Mouse (Mus musculus) layer of hippocampus, postnatal 14 days (tissue): ENCODE measurements at regions not wholly inside any gene's neighbourhood (a gene's known extent, or its start where the extent isn't known, plus 50 kb on each side); places are given as distances from the start of the nearest gene placed in this dataset.

ENCODE experiments used
- DNase-seq, 2 experiments: peaks; one replicate each; pipeline ENCODE4 v3.0.0; 2021 to 2022; ENCODE audit warnings: low spot score in 2 of 2, mixed read lengths in 1 of 2

GRCm38 (mm10) chr3:66592259-66592658, 295.6 kb upstream of the Veph1 start:
- no peak for DNase-seq

GRCm38 (mm10) chr3:66590775-66591174, 294.1 kb upstream of the Veph1 start:
- DNase-seq = no peak

- DNase-seq = no peak
Measured at GRCm38 (mm10) chr3:66589483-66589882, 292.8 kb upstream of the Veph1 start.

- no peak for DNase-seq
Measured at GRCm38 (mm10) chr3:66584831-66585230, 288.2 kb upstream of the Veph1 start.

GRCm38 (mm10) chr3:66584101-66584500, 287.5 kb upstream of the Veph1 start:
- no peak for DNase-seq

- no peak for DNase-seq
Measured at GRCm38 (mm10) chr3:66576659-66577058, 280.0 kb upstream of the Veph1 start.

GRCm38 (mm10) chr3:66574321-66574720, 277.7 kb upstream of the Veph1 start:
- no peak for DNase-seq

- DNase-seq = no peak
Measured at GRCm38 (mm10) chr3:66572887-66573519, 276.4 kb upstream of the Veph1 start.

- DNase-seq = no peak
Measured at GRCm38 (mm10) chr3:66570342-66570741, 273.7 kb upstream of the Veph1 start.

GRCm38 (mm10) chr3:66564268-66565245, 267.9 kb upstream of the Veph1 start:
- no peak for DNase-seq

GRCm38 (mm10) chr3:66563329-66563728, 266.7 kb upstream of the Veph1 start:
- DNase-seq = no peak

GRCm38 (mm10) chr3:66555538-66555937, 258.9 kb upstream of the Veph1 start:
- no peak for DNase-seq

- DNase-seq = no peak
Measured at GRCm38 (mm10) chr3:66550920-66551319, 254.3 kb upstream of the Veph1 start.

- no peak for DNase-seq
Measured at GRCm38 (mm10) chr3:66546576-66546975, 249.9 kb upstream of the Veph1 start.

GRCm38 (mm10) chr3:66544139-66544933, 247.7 kb upstream of the Veph1 start:
- no peak for DNase-seq

- DNase-seq = no peak
Measured at GRCm38 (mm10) chr3:66542865-66543264, 246.2 kb upstream of the Veph1 start.

- no peak for DNase-seq
Measured at GRCm38 (mm10) chr3:66537913-66538312, 241.3 kb upstream of the Veph1 start.

GRCm38 (mm10) chr3:66537106-66537893, 240.7 kb upstream of the Veph1 start:
- no peak for DNase-seq

- DNase-seq = no peak
Measured at GRCm38 (mm10) chr3:66536673-66537072, 240.0 kb upstream of the Veph1 start.

GRCm38 (mm10) chr3:66535786-66536529, 239.3 kb upstream of the Veph1 start:
- no peak for DNase-seq
